Mouse (Mus musculus): ENCODE measurements at regions not wholly inside any gene's neighbourhood (a gene's known extent, or its start where the extent isn't known, plus 50 kb on each side); places are given as distances from the start of the nearest gene placed in this dataset.

- no peak for DNase-seq
These were observed 124.2 kb upstream of the Plekha5 start for GRCm38 (mm10) chr6:140299653-140300052.

- no peak for DNase-seq
These were observed 125.8 kb upstream of the Plekha5 start for GRCm38 (mm10) chr6:140297969-140298554.

- DNase-seq = no peak
These were observed 126.3 kb upstream of the Plekha5 start for GRCm38 (mm10) chr6:140297561-140297960.

- no peak for DNase-seq
These were observed 133.7 kb upstream of the Plekha5 start for GRCm38 (mm10) chr6:140290109-140290508.

GRCm38 (mm10) chr6:140288799-140289198, 135.1 kb upstream of the Plekha5 start:
- no peak for DNase-seq

- DNase-seq = no peak
These were observed 141.6 kb upstream of the Plekha5 start for GRCm38 (mm10) chr6:140282285-140282577.

- no peak for DNase-seq
These were observed 142.2 kb upstream of the Plekha5 start for GRCm38 (mm10) chr6:140281488-140282284.

GRCm38 (mm10) chr6:140280817-140281475, 142.9 kb upstream of the Plekha5 start:
- DNase-seq = no peak

GRCm38 (mm10) chr6:140279736-140280370, 144.0 kb upstream of the Plekha5 start:
- DNase-seq = no peak

GRCm38 (mm10) chr6:140278750-140279149, 145.1 kb upstream of the Plekha5 start:
- DNase-seq = no peak

- DNase-seq = no peak
These were observed 153.3 kb upstream of the Plekha5 start for GRCm38 (mm10) chr6:140270592-140270991.

- no peak for DNase-seq
These were observed 155.4 kb upstream of the Plekha5 start for GRCm38 (mm10) chr6:140268315-140269070.

GRCm38 (mm10) chr6:140263920-140264319, 159.9 kb upstream of the Plekha5 start:
- no peak for DNase-seq

GRCm38 (mm10) chr6:140261813-140262212, 162.0 kb upstream of the Plekha5 start:
- DNase-seq = no peak

GRCm38 (mm10) chr6:140258761-140259160, 165.1 kb upstream of the Plekha5 start:
- DNase-seq = no peak

GRCm38 (mm10) chr6:140258101-140258500, 165.8 kb upstream of the Plekha5 start:
- DNase-seq = no peak

- no peak for DNase-seq
These were observed 172.3 kb upstream of the Plekha5 start for GRCm38 (mm10) chr6:140251527-140251926.

- no peak for DNase-seq
These were observed 180.3 kb upstream of the Plekha5 start for GRCm38 (mm10) chr6:140243411-140244151.

GRCm38 (mm10) chr6:140239356-140239755, 184.5 kb upstream of the Plekha5 start:
- no peak for DNase-seq

- no peak for DNase-seq
These were observed 190.3 kb upstream of the Plcz1 start for GRCm38 (mm10) chr6:140231537-140231936.

GRCm38 (mm10) chr6:140229295-140229694, 188.0 kb upstream of the Plcz1 start:
- DNase-seq = peak; percentile 30

- no peak for DNase-seq
These were observed 187.5 kb upstream of the Plcz1 start for GRCm38 (mm10) chr6:140228741-140229140.
